Mouse (Mus musculus) MEL (cell line): ENCODE data around the gene Atp1a2. TPM values are rescaled to one million over a fixed set of nuclear protein-coding genes. Genes with fewer than 3 reads are reported as not detected.

ENCODE experiments used
- DNase-seq: peaks from one replicate; pipeline ENCODE4 v3.0.0; 2011; ENCODE audit warnings: low read depth, low spot score
- H3K27ac ChIP-seq: 2 replicates; pipeline ENCODE4 v1.5.1; 2012; ENCODE audit warnings: low read depth, mild to moderate bottlenecking, control low read depth, low read length, moderate library complexity; ENCODE audit not compliant: control insufficient read depth
- H3K27me3 ChIP-seq, 2 experiments: fragments of 150-350 bp in 1 of 2; sonication (generic) in 1 of 2; 2 replicates each; pipeline ENCODE4 v1.6.1; 2012; ENCODE audit warnings: low read length in 2 of 2, mild to moderate bottlenecking in 2 of 2, improper control_type of control experiment in 1 of 2, moderate library complexity in 1 of 2; ENCODE audit not compliant: insufficient read depth in 2 of 2, control insufficient read depth in 1 of 2
- H3K36me3 ChIP-seq, 2 experiments: 2 replicates each; pipeline ENCODE4 v1.6.1; 2012 to 2014; ENCODE audit warnings: low read length in 2 of 2, improper control_type of control experiment in 1 of 2, inconsistent platforms in 1 of 2, mild to moderate bottlenecking in 1 of 2; ENCODE audit not compliant: insufficient read depth in 2 of 2, control insufficient read depth in 1 of 2
- H3K4me1 ChIP-seq, 2 experiments: fragments of 150-350 bp in 1 of 2; sonication (generic) in 1 of 2; 2 replicates each; pipeline ENCODE4 v1.6.1; 2012; ENCODE audit warnings: low read length in 2 of 2, improper control_type of control experiment in 1 of 2, mild to moderate bottlenecking in 1 of 2; ENCODE audit not compliant: insufficient read depth in 2 of 2, control insufficient read depth in 1 of 2
- H3K4me3 ChIP-seq, 2 experiments: fragments of 150-350 bp in 1 of 2; sonication (generic) in 1 of 2; 2 replicates each; pipeline ENCODE4 v1.5.1; 2012; ENCODE audit warnings: low read depth in 2 of 2, low read length in 2 of 2, mild to moderate bottlenecking in 2 of 2, moderate library complexity in 2 of 2, control low read depth in 1 of 2, improper control_type of control experiment in 1 of 2; ENCODE audit not compliant: control insufficient read depth in 1 of 2, insufficient read depth in 1 of 2
- H3K79me2 ChIP-seq: 2 replicates; pipeline ENCODE4 v1.6.1; 2012; ENCODE audit warnings: mild to moderate bottlenecking, low read length, moderate library complexity; ENCODE audit not compliant: control insufficient read depth, poor library complexity, insufficient read depth
- H3K9ac ChIP-seq: 2 replicates; pipeline ENCODE4 v1.6.1; 2012; ENCODE audit warnings: low read depth, mild to moderate bottlenecking, control low read depth, low read length, moderate library complexity; ENCODE audit not compliant: control insufficient read depth, poor library complexity, severe bottlenecking
- H3K9me3 ChIP-seq: fragments of 150-350 bp; sonication (generic); replicated peaks from 2 replicates; pipeline ENCODE4 v1.6.1; 2012; ENCODE audit warnings: mild to moderate bottlenecking, low read length, improper control_type of control experiment, moderate library complexity; ENCODE audit not compliant: insufficient read depth
- BHLHE40 ChIP-seq: IDR thresholded peaks from 2 replicates; pipeline ENCODE4 v1.6.1; 2012; ENCODE audit warnings: low read depth, mild to moderate bottlenecking, inconsistent platforms, low read length, improper control_type of control experiment, borderline replicate concordance
- CHD1 ChIP-seq: IDR thresholded peaks from 2 replicates; pipeline ENCODE4 v1.6.1; 2012; ENCODE audit warnings: low read depth, mild to moderate bottlenecking, inconsistent platforms, low read length, improper control_type of control experiment
- CHD2 ChIP-seq: IDR thresholded peaks from 2 replicates; pipeline ENCODE4 v1.6.1; 2011; ENCODE audit warnings: low read length, improper control_type of control experiment
- CTCF ChIP-seq, 3 experiments: IDR thresholded peaks in 2 of 3; conservative IDR thresholded peaks in 1 of 3; 2 replicates each; pipeline ENCODE4 v1.5.1; 2011 to 2012; ENCODE audit warnings: low read length in 3 of 3, low read depth in 2 of 3, mild to moderate bottlenecking in 2 of 3, improper control_type of control experiment in 1 of 3, inconsistent platforms in 1 of 3, mixed read lengths in 1 of 3, moderate library complexity in 1 of 3; ENCODE audit not compliant: control insufficient read depth in 1 of 3, insufficient read depth in 1 of 3, poor library complexity in 1 of 3, severe bottlenecking in 1 of 3
- E2F4 ChIP-seq: IDR thresholded peaks from 2 replicates; pipeline ENCODE4 v1.6.1; 2011; ENCODE audit warnings: low read depth, low read length, improper control_type of control experiment, borderline replicate concordance
- ELF1 ChIP-seq: IDR thresholded peaks from 2 replicates; pipeline ENCODE4 v1.6.1; 2014; ENCODE audit warnings: low read depth, mild to moderate bottlenecking, inconsistent platforms, low read length, improper control_type of control experiment, moderate library complexity
- EP300 ChIP-seq, 2 experiments: IDR thresholded peaks; 2 replicates each; pipeline ENCODE4 v1.6.1; 2011; ENCODE audit warnings: improper control_type of control experiment in 2 of 2, low read length in 2 of 2, low read depth in 1 of 2, mild to moderate bottlenecking in 1 of 2
- ETS1 ChIP-seq: IDR thresholded peaks from 2 replicates; pipeline ENCODE4 v1.6.1; 2012; ENCODE audit warnings: low read depth, mild to moderate bottlenecking, inconsistent platforms, low read length, improper control_type of control experiment, moderate library complexity
- GABPA ChIP-seq: IDR thresholded peaks from 2 replicates; pipeline ENCODE4 v1.6.1; 2012; ENCODE audit warnings: low read depth, mild to moderate bottlenecking, inconsistent platforms, low read length, improper control_type of control experiment, moderate library complexity
- GATA1 ChIP-seq: IDR thresholded peaks from 2 replicates; pipeline ENCODE4 v1.6.1; 2011; ENCODE audit warnings: low read depth, low read length, improper control_type of control experiment
- HCFC1 ChIP-seq: IDR thresholded peaks from 2 replicates; pipeline ENCODE4 v1.6.1; 2012; ENCODE audit warnings: low read depth, mild to moderate bottlenecking, inconsistent platforms, low read length, improper control_type of control experiment, moderate library complexity
- JUND ChIP-seq: IDR thresholded peaks from 2 replicates; pipeline ENCODE4 v1.6.1; 2011; ENCODE audit warnings: low read depth, mild to moderate bottlenecking, improper control_type of control experiment, low read length
- KAT2A ChIP-seq: conservative IDR thresholded peaks from 2 replicates; pipeline ENCODE4 v1.6.1; 2012; ENCODE audit warnings: low read depth, low read length, improper control_type of control experiment, inconsistent platforms
- MAFK ChIP-seq: IDR thresholded peaks from 2 replicates; pipeline ENCODE4 v1.6.1; 2011; ENCODE audit warnings: low read depth, mild to moderate bottlenecking, low read length, improper control_type of control experiment, borderline replicate concordance
- MAX ChIP-seq: IDR thresholded peaks from 2 replicates; pipeline ENCODE4 v1.6.1; 2011; ENCODE audit warnings: low read length, improper control_type of control experiment
- MAZ ChIP-seq: IDR thresholded peaks from 2 replicates; pipeline ENCODE4 v1.6.1; 2012; ENCODE audit warnings: low read depth, mild to moderate bottlenecking, inconsistent platforms, low read length, improper control_type of control experiment
- MEF2A ChIP-seq: IDR thresholded peaks from 2 replicates; pipeline ENCODE4 v1.6.1; 2014; ENCODE audit warnings: low read depth, mild to moderate bottlenecking, inconsistent platforms, low read length, improper control_type of control experiment; ENCODE audit not compliant: poor library complexity, insufficient replicate concordance, severe bottlenecking; ENCODE audit errors: extremely low read depth
- MXI1 ChIP-seq: IDR thresholded peaks from 2 replicates; pipeline ENCODE4 v1.6.1; 2011; ENCODE audit warnings: mild to moderate bottlenecking, low read depth, low read length, improper control_type of control experiment
- MYB ChIP-seq: IDR thresholded peaks from 2 replicates; pipeline ENCODE4 v1.6.1; 2011; ENCODE audit warnings: mild to moderate bottlenecking, low read depth, low read length, improper control_type of control experiment
- MYC ChIP-seq: IDR thresholded peaks from 2 replicates; pipeline ENCODE4 v1.6.1; 2011; ENCODE audit warnings: low read depth, mild to moderate bottlenecking, low read length, improper control_type of control experiment, moderate library complexity
- NELFE ChIP-seq: IDR thresholded peaks from 2 replicates; pipeline ENCODE4 v1.6.1; 2011; ENCODE audit warnings: low read depth, low read length, improper control_type of control experiment
- NRF1 ChIP-seq: IDR thresholded peaks from 2 replicates; pipeline ENCODE4 v1.6.1; 2014; ENCODE audit warnings: low read depth, mild to moderate bottlenecking, inconsistent platforms, low read length, improper control_type of control experiment, moderate library complexity; ENCODE audit not compliant: poor library complexity, insufficient read depth, severe bottlenecking
- POLR2A ChIP-seq, 2 experiments: IDR thresholded peaks; 2 replicates each; pipeline ENCODE4 v1.6.1; 2011 to 2012; ENCODE audit warnings: low read length in 2 of 2, mild to moderate bottlenecking in 2 of 2, control low read depth in 1 of 2, improper control_type of control experiment in 1 of 2, low read depth in 1 of 2, moderate library complexity in 1 of 2; ENCODE audit not compliant: control insufficient read depth in 1 of 2, insufficient read depth in 1 of 2, poor library complexity in 1 of 2
- POLR2AphosphoS2 ChIP-seq: IDR thresholded peaks from 2 replicates; pipeline ENCODE4 v1.6.1; 2011; ENCODE audit warnings: low read length, improper control_type of control experiment
- POLR2AphosphoS5 ChIP-seq: IDR thresholded peaks from 2 replicates; pipeline ENCODE4 v1.6.1; 2012; ENCODE audit warnings: low read depth, borderline replicate concordance, mild to moderate bottlenecking, inconsistent platforms, low read length, moderate library complexity, mixed read lengths
- RAD21 ChIP-seq: IDR thresholded peaks from 2 replicates; pipeline ENCODE4 v1.6.1; 2011; ENCODE audit warnings: mild to moderate bottlenecking, low read depth, low read length, improper control_type of control experiment
- RCOR1 ChIP-seq: IDR thresholded peaks from 2 replicates; pipeline ENCODE4 v1.6.1; 2012; ENCODE audit warnings: low read depth, mild to moderate bottlenecking, inconsistent platforms, low read length, improper control_type of control experiment
- SIN3A ChIP-seq: IDR thresholded peaks from 2 replicates; pipeline ENCODE4 v1.6.1; 2012; ENCODE audit warnings: low read length, improper control_type of control experiment, inconsistent platforms
- SMC3 ChIP-seq: IDR thresholded peaks from 2 replicates; pipeline ENCODE4 v1.6.1; 2011; ENCODE audit warnings: low read depth, low read length, improper control_type of control experiment
- TAL1 ChIP-seq: IDR thresholded peaks from 2 replicates; pipeline ENCODE4 v1.6.1; 2012; ENCODE audit warnings: mild to moderate bottlenecking, inconsistent platforms, low read length, moderate library complexity, mixed read lengths
- TBP ChIP-seq: IDR thresholded peaks from 2 replicates; pipeline ENCODE4 v1.8.0; 2011; ENCODE audit warnings: low read depth, low read length, improper control_type of control experiment
- UBTF ChIP-seq: IDR thresholded peaks from 2 replicates; pipeline ENCODE4 v1.6.1; 2012; ENCODE audit warnings: low read depth, mild to moderate bottlenecking, inconsistent platforms, low read length, improper control_type of control experiment, moderate library complexity, borderline replicate concordance; ENCODE audit not compliant: insufficient read depth
- USF1 ChIP-seq: IDR thresholded peaks from 2 replicates; pipeline ENCODE4 v1.6.1; 2014; ENCODE audit warnings: low read depth, mild to moderate bottlenecking, inconsistent platforms, low read length, improper control_type of control experiment, moderate library complexity
- USF2 ChIP-seq, 2 experiments: IDR thresholded peaks; 2 replicates each; pipeline ENCODE4 v1.6.1; 2011 to 2012; ENCODE audit warnings: improper control_type of control experiment in 2 of 2, low read length in 2 of 2, borderline replicate concordance in 1 of 2, inconsistent platforms in 1 of 2, low read depth in 1 of 2, mild to moderate bottlenecking in 1 of 2; ENCODE audit not compliant: insufficient read depth in 1 of 2
- ZC3H11A ChIP-seq: IDR thresholded peaks from 2 replicates; pipeline ENCODE4 v1.6.1; 2012; ENCODE audit warnings: low read depth, mild to moderate bottlenecking, inconsistent platforms, low read length, improper control_type of control experiment
- ZKSCAN1 ChIP-seq: IDR thresholded peaks from 2 replicates; pipeline ENCODE4 v1.6.1; 2012; ENCODE audit warnings: low read depth, mild to moderate bottlenecking, inconsistent platforms, low read length, improper control_type of control experiment, moderate library complexity
- ZMIZ1 ChIP-seq: IDR thresholded peaks from 2 replicates; pipeline ENCODE4 v1.6.1; 2012; ENCODE audit warnings: low read depth, mild to moderate bottlenecking, inconsistent platforms, low read length, improper control_type of control experiment, moderate library complexity
- ZNF384 ChIP-seq: IDR thresholded peaks from 2 replicates; pipeline ENCODE4 v1.6.1; 2012; ENCODE audit warnings: low read depth, mild to moderate bottlenecking, inconsistent platforms, low read length, improper control_type of control experiment
- polyA plus RNA-seq, 2 experiments: library from polyadenylated mRNA; stranded (reverse) in 1 of 2; unstranded in 1 of 2; fragments of >175 nt in 1 of 2; fragments of >200 nt in 1 of 2; gene quantifications; 2 replicates each; pipeline versions ENCODE4 v1.2.1 to v1.2.4; 2012; ENCODE audit warnings: low replicate concordance in 2 of 2, low read depth in 1 of 2; ENCODE audit not compliant: insufficient read length in 2 of 2, insufficient read depth in 1 of 2, missing spikeins in 1 of 2
- total RNA-seq: library from RNA; depleted of rRNA; stranded (reverse); fragments of 300-350 nt; gene quantifications from 2 replicates; pipeline ENCODE4 v1.2.3, GENCODE M21; 2012

Gene Atp1a2
- total and polyA plus RNA-seq, 3 experiments, result 0.04 TPM; not detected in 2

DNA sequence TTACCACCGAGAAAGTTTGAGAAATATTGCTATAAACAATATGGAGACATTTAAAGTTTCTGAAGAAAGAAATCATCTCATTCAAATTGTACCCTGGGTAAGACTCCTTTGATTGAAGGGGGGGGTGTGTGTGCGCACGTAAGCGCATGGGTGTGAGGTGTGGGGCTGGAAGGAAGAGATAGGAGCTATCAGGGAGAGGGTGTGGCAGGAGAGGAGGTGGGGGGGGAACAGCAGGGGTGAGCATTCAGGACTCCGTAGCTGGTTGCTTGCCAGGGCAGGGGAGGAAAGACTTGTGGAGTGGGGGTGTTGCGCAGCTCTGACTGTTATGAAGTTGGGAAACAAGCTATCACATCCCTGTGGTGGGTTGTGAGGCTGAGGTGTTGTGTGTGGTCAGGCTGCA is 6.6 kb upstream of the Atp1a2 start:
- Histone ChIP-seq H3K4me1 (peaks cover 9 to 43% of the 10 kb centered on the region in 2 experiments), H3K27me3 (no peaks in the 10 kb centered on the region), H3K9me3 (no peaks in the 10 kb centered on the region), H3K9ac (peak overlapping the region; percentile 32), H3K27ac (peak overlapping the region; percentile 75), H3K36me3 (peaks cover 0 to 35% of the 10 kb centered on the region in 2 experiments; a peak in 2 of 4 replicates), H3K79me2 (no peaks in the 10 kb centered on the region), H3K4me3 (peak overlapping the region in 1 of 2 experiments; percentile 10; a peak in 1 of 4 replicates)
- peak; percentile 88 for DNase-seq
- no peak for TF ChIP-seq MAFK
- TF ChIP-seq ZNF384, result no peak
- TF ChIP-seq NELFE, result no peak
- no peak for TF ChIP-seq POLR2AphosphoS5
- peak in 1 of 2 experiments; percentile 90; a peak in 3 of 4 replicates for TF ChIP-seq EP300 (IDR thresholded peaks at IDR 0.05; ENCODE audit: low read depth in 1 of 2, low read length in 2 of 2)
- TF ChIP-seq CHD1, result no peak
- TF ChIP-seq GABPA, result no peak
- no peak for TF ChIP-seq USF2 (IDR thresholded peaks at IDR 0.05; ENCODE audit: borderline replicate concordance in 1 of 2, insufficient read depth in 1 of 2, low read depth in 1 of 2, low read length in 2 of 2)
- no peak for TF ChIP-seq UBTF
- no peak for TF ChIP-seq KAT2A
- TF ChIP-seq CHD2, result no peak
- no peak for TF ChIP-seq CTCF (IDR thresholded peaks at IDR 0.05 in 2 of 3, conservative IDR thresholded peaks at IDR 0.05 in 1 of 3; ENCODE audit: control insufficient read depth in 1 of 3, insufficient read depth in 1 of 3, low read depth in 2 of 3, low read length in 3 of 3, poor library complexity in 1 of 3, severe bottlenecking in 1 of 3)
- TF ChIP-seq SMC3, result no peak
- no peak for TF ChIP-seq MAX
- TF ChIP-seq TBP, result no peak
- TF ChIP-seq RCOR1, result peak; percentile 90
- peak; percentile 96 for TF ChIP-seq MAZ
- no peak for TF ChIP-seq HCFC1
- peak; percentile 65 for TF ChIP-seq SIN3A
- TF ChIP-seq ZKSCAN1, result no peak
- TF ChIP-seq GATA1, result peak; percentile 65; the same call in 1 of the 2 replicates
- no peak for TF ChIP-seq MYC
- no peak for TF ChIP-seq JUND
- no peak for TF ChIP-seq E2F4
- TF ChIP-seq USF1, result no peak
- TF ChIP-seq RAD21, result no peak
- TF ChIP-seq POLR2AphosphoS2, result no peak
- TF ChIP-seq POLR2A (IDR thresholded peaks at IDR 0.05; ENCODE audit: control insufficient read depth in 1 of 2, insufficient read depth in 1 of 2, low read depth in 1 of 2, low read length in 2 of 2, poor library complexity in 1 of 2), result no peak
- no peak for TF ChIP-seq ELF1
- peak; percentile 48; the same call in 1 of the 2 replicates for TF ChIP-seq MXI1
- peak; percentile 74 for TF ChIP-seq NRF1
- TF ChIP-seq MEF2A, result no peak
- no peak for TF ChIP-seq MYB
- peak; percentile 72 for TF ChIP-seq TAL1
- peak; percentile 58; the same call in 1 of the 2 replicates for TF ChIP-seq BHLHE40
- TF ChIP-seq ZMIZ1, result no peak
- TF ChIP-seq ZC3H11A, result no peak
- TF ChIP-seq ETS1, result peak; percentile 70; the same call in 1 of the 2 replicates
